Mouse (Mus musculus) myocyte (in vitro differentiated cells): ENCODE data around the gene Tlr4. TPM values are rescaled to one million over a fixed set of nuclear protein-coding genes. Genes with fewer than 3 reads are reported as not detected.

Source experiments
- H3K27me3 ChIP-seq: one replicate; pipeline ENCODE4 v1.6.1; 2011; ENCODE audit not compliant: control insufficient read depth, insufficient read depth, insufficient read length
- H3K36me3 ChIP-seq: one replicate; pipeline ENCODE4 v1.6.1; 2011; ENCODE audit not compliant: control insufficient read depth, insufficient read depth
- H3K4me2 ChIP-seq: one replicate; pipeline ENCODE4 v1.6.1; 2011; ENCODE audit warnings: low read depth, control low read depth
- H3K4me3 ChIP-seq: one replicate; pipeline ENCODE4 v1.5.1; 2011; ENCODE audit warnings: mild to moderate bottlenecking, control low read depth, moderate library complexity
- H3K79me2 ChIP-seq: one replicate; pipeline ENCODE4 v1.6.1; 2011; ENCODE audit not compliant: control insufficient read depth, insufficient read depth
- H3ac ChIP-seq: one replicate; pipeline ENCODE4 v1.6.1; 2011; ENCODE audit not compliant: control insufficient read depth, insufficient read length
- CEBPB ChIP-seq: IDR thresholded peaks from 2 replicates; pipeline ENCODE4 v1.6.1; 2011; ENCODE audit warnings: mild to moderate bottlenecking, moderate library complexity; ENCODE audit not compliant: poor library complexity, insufficient read depth, severe bottlenecking
- E2F4 ChIP-seq: IDR thresholded peaks from one replicate; pipeline ENCODE4 v1.6.1; 2011; ENCODE audit warnings: mild to moderate bottlenecking, control low read depth, moderate library complexity; ENCODE audit not compliant: insufficient read depth
- MAX ChIP-seq: IDR thresholded peaks from one replicate; pipeline ENCODE4 v1.6.1; 2011; ENCODE audit warnings: low read depth, mild to moderate bottlenecking, control low read depth
- MYOD1 ChIP-seq, 3 experiments: IDR thresholded peaks; one replicate each; pipeline ENCODE4 v1.6.1; 2011; ENCODE audit warnings: control low read depth in 2 of 3, low read depth in 2 of 3, mild to moderate bottlenecking in 2 of 3, moderate library complexity in 1 of 3; ENCODE audit not compliant: insufficient read length in 2 of 3, control insufficient read depth in 1 of 3
- MYOG ChIP-seq, 3 experiments: IDR thresholded peaks; one replicate each; pipeline ENCODE4 v1.6.1; 2011; ENCODE audit warnings: control low read depth in 2 of 3, low read depth in 2 of 3, mild to moderate bottlenecking in 2 of 3; ENCODE audit not compliant: insufficient read length in 2 of 3, control insufficient read depth in 1 of 3, insufficient read depth in 1 of 3
- POLR2A ChIP-seq: IDR thresholded peaks from one replicate; pipeline ENCODE4 v1.6.1; 2011; ENCODE audit warnings: low read depth, mild to moderate bottlenecking, control low read depth, moderate library complexity; ENCODE audit not compliant: insufficient read length
- POLR2AphosphoS2 ChIP-seq: IDR thresholded peaks from one replicate; pipeline ENCODE4 v1.6.1; 2011; ENCODE audit warnings: low read depth, control low read depth; ENCODE audit not compliant: insufficient read length
- REST ChIP-seq: IDR thresholded peaks from one replicate; pipeline ENCODE4 v1.6.1; 2011; ENCODE audit warnings: mild to moderate bottlenecking, control low read depth, moderate library complexity; ENCODE audit not compliant: insufficient read depth, insufficient read length
- SRF ChIP-seq: IDR thresholded peaks from one replicate; pipeline ENCODE4 v1.6.1; 2011; ENCODE audit warnings: low read depth; ENCODE audit not compliant: control insufficient read depth, insufficient read length
- TCF12 ChIP-seq: IDR thresholded peaks from one replicate; pipeline ENCODE4 v1.6.1; 2011; ENCODE audit warnings: mild to moderate bottlenecking, control low read depth; ENCODE audit not compliant: poor library complexity, insufficient read depth, severe bottlenecking
- TCF3 ChIP-seq: IDR thresholded peaks from one replicate; pipeline ENCODE4 v1.6.1; 2011; ENCODE audit warnings: low read depth, control low read depth; ENCODE audit not compliant: insufficient read length
- USF1 ChIP-seq: IDR thresholded peaks from one replicate; pipeline ENCODE4 v1.6.1; 2011; ENCODE audit warnings: low read depth, mild to moderate bottlenecking, control low read depth, moderate library complexity
- polyA plus RNA-seq: library from polyadenylated mRNA; unstranded; fragments of >200 nt; fragmentation: generic; extraction: Trizol; gene quantifications from one replicate; pipeline ENCODE4 v1.2.1, GENCODE M21; 2012; ENCODE audit warnings: missing spikeins

Tlr4 gene
- polyA plus RNA-seq: 5.1 TPM

- Histone ChIP-seq H3K79me2 (peaks cover 38% of the 10 kb centered on the region), H3ac (peak within 1 kb of the TSS; percentile 14), H3K27me3 (no peaks in the 10 kb centered on the region), H3K36me3 (no peaks in the 10 kb centered on the region), H3K4me3 (peak within 1 kb of the TSS; percentile 45), H3K4me2 (peak within 1 kb of the TSS; percentile 85)
- peak in 1 of 3 experiments; percentile 9 for TF ChIP-seq MYOD1 (IDR thresholded peaks at IDR 0.05; ENCODE audit: control insufficient read depth in 1 of 3, insufficient read length in 2 of 3, low read depth in 2 of 3)
- TF ChIP-seq TCF3: no peak
- peak; percentile 9 for TF ChIP-seq POLR2A
- no peak for TF ChIP-seq MYOG (IDR thresholded peaks at IDR 0.05; ENCODE audit: control insufficient read depth in 1 of 3, insufficient read depth in 1 of 3, insufficient read length in 2 of 3, low read depth in 2 of 3)
- TF ChIP-seq E2F4: no peak
- peak; percentile 81 for TF ChIP-seq USF1
- TF ChIP-seq POLR2AphosphoS2: no peak
- TF ChIP-seq REST: no peak
- no peak for TF ChIP-seq SRF
- TF ChIP-seq TCF12: no peak
- TF ChIP-seq MAX: no peak
- TF ChIP-seq CEBPB: 0 out of 2 replicates have a peak, but pooled peaks have one; percentile 25
These were observed at the start of gene Tlr4 for GRCm38 (mm10) chr4:66827463-66828162. TSS of gene Tlr4 (plus strand) at chr4:66827584.

DNA sequence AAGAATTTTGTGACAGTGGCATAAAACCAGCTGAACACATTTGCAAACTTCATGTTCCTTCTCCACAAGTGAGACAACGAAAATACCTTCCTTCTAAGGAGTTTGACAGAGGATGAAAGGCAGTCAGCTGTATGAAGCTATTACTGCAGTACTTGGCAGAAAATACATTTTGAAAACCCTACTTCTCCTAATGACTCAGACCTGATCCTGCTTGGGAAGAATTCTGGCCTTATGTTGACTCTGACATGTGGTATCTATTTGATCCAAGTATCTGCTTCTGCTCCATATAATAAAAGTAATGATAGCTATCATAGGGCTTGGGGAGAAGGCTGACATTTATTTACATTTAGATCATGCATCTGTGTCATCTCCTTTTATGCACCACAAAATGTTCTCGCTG, 33.1 kb upstream of the Tlr4 start:
- Histone ChIP-seq H3ac (no peak overlapping the region), H3K36me3 (no peaks in the 10 kb centered on the region), H3K4me3 (no peak overlapping the region), H3K27me3 (no peaks in the 10 kb centered on the region), H3K4me2 (no peak overlapping the region), H3K79me2 (no peaks in the 10 kb centered on the region)
- TF ChIP-seq MAX (no peak), CEBPB (no peak), MYOG (IDR thresholded peaks at IDR 0.05; ENCODE audit: control insufficient read depth in 1 of 3, insufficient read depth in 1 of 3, insufficient read length in 2 of 3, low read depth in 2 of 3) (no peak), TCF12 (no peak), REST (no peak)

DNA sequence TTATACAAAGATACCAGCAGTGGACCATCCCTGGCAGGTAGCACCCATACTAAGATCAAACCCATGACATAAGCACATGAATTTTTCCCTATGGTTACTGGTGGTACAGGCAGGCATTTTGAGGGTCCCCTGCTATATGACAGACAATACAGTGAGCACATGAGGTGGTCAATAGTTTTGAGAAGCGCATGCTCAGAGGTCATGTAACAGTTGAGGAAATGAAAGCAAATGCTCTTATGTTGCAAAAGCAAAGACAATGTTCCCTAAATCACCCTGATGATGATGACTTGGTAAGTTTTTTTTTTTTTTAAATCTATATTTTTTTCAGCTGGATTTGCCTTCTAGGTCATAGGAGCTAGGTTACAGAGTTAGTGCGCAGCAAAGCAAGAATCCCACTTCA, 30.7 kb upstream of the Tlr4 start:
- Histone ChIP-seq H3ac (no peak overlapping the region), H3K4me2 (no peak overlapping the region), H3K27me3 (no peaks in the 10 kb centered on the region), H3K36me3 (no peaks in the 10 kb centered on the region), H3K4me3 (no peak overlapping the region), H3K79me2 (no peaks in the 10 kb centered on the region)
- TF ChIP-seq REST (no peak), POLR2A (no peak), TCF3 (no peak), MYOD1 (IDR thresholded peaks at IDR 0.05; ENCODE audit: control insufficient read depth in 1 of 3, insufficient read length in 2 of 3, low read depth in 2 of 3) (no peak), USF1 (no peak), MYOG (IDR thresholded peaks at IDR 0.05; ENCODE audit: control insufficient read depth in 1 of 3, insufficient read depth in 1 of 3, insufficient read length in 2 of 3, low read depth in 2 of 3) (no peak), MAX (no peak), POLR2AphosphoS2 (no peak), SRF (no peak), E2F4 (no peak), TCF12 (no peak), CEBPB (no peak)

DNA sequence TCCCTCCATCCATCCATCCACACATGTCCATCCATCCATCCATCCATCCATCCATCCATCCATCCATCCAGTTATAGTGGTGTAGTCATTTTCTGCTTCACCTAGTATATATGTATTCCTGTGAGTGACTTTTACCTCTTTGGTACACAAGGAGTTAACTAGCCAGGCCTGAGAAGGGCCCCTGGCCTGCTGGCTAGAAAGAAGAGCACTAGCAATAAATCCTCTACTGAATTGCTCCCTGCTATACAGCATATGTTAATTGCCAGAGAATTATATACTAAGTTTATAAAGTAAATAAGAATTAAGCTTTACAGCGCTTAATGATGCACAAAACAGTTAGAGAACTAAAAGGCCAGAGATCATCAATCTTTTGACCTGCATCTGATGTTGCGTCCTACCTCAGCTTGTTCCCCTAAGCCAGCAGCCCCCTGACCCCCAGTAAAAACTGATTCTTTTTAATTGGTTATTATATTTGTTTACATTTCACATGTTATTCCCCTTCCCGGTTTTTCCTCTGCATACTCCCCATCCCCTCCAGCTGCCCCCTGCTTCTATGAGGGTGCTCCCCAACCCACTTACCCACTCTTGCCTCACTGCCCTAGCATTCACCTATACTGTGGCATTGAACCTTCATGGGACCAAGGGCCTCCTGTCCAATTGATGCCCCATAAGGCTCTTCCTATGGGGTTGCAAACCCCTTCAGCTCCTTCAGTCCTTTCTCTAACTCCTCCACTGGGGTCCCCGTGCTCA, 22.7 kb upstream of the Tlr4 start:
- Histone ChIP-seq H3K4me2 (no peak overlapping the region), H3K27me3 (no peaks in the 10 kb centered on the region), H3K4me3 (no peak overlapping the region), H3K79me2 (no peaks in the 10 kb centered on the region), H3K36me3 (no peaks in the 10 kb centered on the region), H3ac (no peak overlapping the region)
- TF ChIP-seq SRF (no peak), POLR2AphosphoS2 (no peak), E2F4 (no peak), MYOD1 (IDR thresholded peaks at IDR 0.05; ENCODE audit: control insufficient read depth in 1 of 3, insufficient read length in 2 of 3, low read depth in 2 of 3) (no peak), MAX (no peak), TCF3 (no peak), POLR2A (no peak), CEBPB (no peak), REST (no peak), MYOG (IDR thresholded peaks at IDR 0.05; ENCODE audit: control insufficient read depth in 1 of 3, insufficient read depth in 1 of 3, insufficient read length in 2 of 3, low read depth in 2 of 3) (no peak), TCF12 (no peak)
